Mouse (Mus musculus) heart, embryonic 10.5 days (tissue): ENCODE measurements around the gene Secisbp2. TPM values are rescaled to one million over a fixed set of nuclear protein-coding genes. Genes with fewer than 3 reads are reported as not detected.

Experiments used
- DNase-seq: peaks from one replicate; pipeline ENCODE4 v3.0.0-alpha.2; 2017; ENCODE audit warnings: low spot score
- H3K27ac ChIP-seq: fragments of 300-500 bp; sonication (generic); 2 replicates; pipeline ENCODE4 v1.5.1; 2016; ENCODE audit warnings: mild to moderate bottlenecking
- H3K27me3 ChIP-seq: fragments of 300-500 bp; sonication (generic); 2 replicates; pipeline ENCODE4 v1.6.1; 2016; ENCODE audit warnings: mild to moderate bottlenecking; ENCODE audit not compliant: poor library complexity, insufficient read depth, severe bottlenecking
- H3K36me3 ChIP-seq: fragments of 300-500 bp; sonication (generic); 2 replicates; pipeline ENCODE4 v1.6.1; 2016; ENCODE audit warnings: mild to moderate bottlenecking, moderate library complexity
- H3K4me1 ChIP-seq: fragments of 300-500 bp; sonication (generic); 2 replicates; pipeline ENCODE4 v1.6.1; 2016; ENCODE audit warnings: mild to moderate bottlenecking
- H3K4me3 ChIP-seq: fragments of 300-500 bp; sonication (generic); 2 replicates; pipeline ENCODE4 v1.5.1; 2016; ENCODE audit warnings: mild to moderate bottlenecking, moderate library complexity
- H3K9me3 ChIP-seq: fragments of 300-500 bp; sonication (generic); 2 replicates; pipeline ENCODE4 v1.6.1; 2016; ENCODE audit warnings: mild to moderate bottlenecking, moderate library complexity
- WGBS: fragments of 180-500 bp; shearing (Covaris S2); methylation state at CpG from one replicate; pipeline ENCODE4 v1.1.7; 2016; 5-methylcytosine and 5-hydroxymethylcytosine counted together
- polyA plus RNA-seq: library from polyadenylated mRNA; unstranded; fragments of >200 nt; fragmentation: Nextera tagmentation; extraction: Ambion mirVana; gene quantifications from 2 replicates; pipeline ENCODE4 v1.2.1, GENCODE M21; 2016

The Secisbp2 gene
- polyA plus RNA-seq, 1 experiment from 2014 or later, result 32.1 TPM

- H3K9me3 ChIP-seq, result no peaks in the 10 kb centered on the region
- 80% methylated on average over 7 of the region's 7 CpGs for WGBS
- DNase-seq, result no peak
Observed at GRCm38 (mm10) chr13:51677630-51678185, 26.2 kb downstream of the Secisbp2 start.

GRCm38 (mm10) chr13:51678687-51679086, 27.2 kb downstream of the Secisbp2 start:
- Histone ChIP-seq H3K36me3 (peaks cover 99% of the 10 kb centered on the region), H3K27me3 (no peaks in the 10 kb centered on the region), H3K27ac (no peak overlapping the region), H3K9me3 (no peaks in the 10 kb centered on the region), H3K4me3 (no peak overlapping the region), H3K4me1 (no peaks in the 10 kb centered on the region)
- DNase-seq, result no peak
- WGBS, result 94% methylated on average over 6 of the region's 6 CpGs

More at GRCm38 (mm10) chr13:51677630-51678185, 26.2 kb downstream of the Secisbp2 start:
- Histone ChIP-seq H3K4me3 (no peak overlapping the region), H3K4me1 (no peaks in the 10 kb centered on the region), H3K27ac (no peak overlapping the region), H3K27me3 (no peaks in the 10 kb centered on the region), H3K36me3 (peaks cover 99% of the 10 kb centered on the region)

- peaks cover 98% of the 10 kb centered on the region for H3K36me3 ChIP-seq
- H3K4me3 ChIP-seq, result no peak overlapping the region
- H3K4me1 ChIP-seq, result no peaks in the 10 kb centered on the region
- H3K27ac ChIP-seq, result no peak overlapping the region
- WGBS, result 49% methylated on average over 4 of the region's 4 CpGs
- H3K9me3 ChIP-seq, result no peaks in the 10 kb centered on the region
- H3K27me3 ChIP-seq, result no peaks in the 10 kb centered on the region
- DNase-seq, result no peak
Observed at GRCm38 (mm10) chr13:51679332-51679731, 27.8 kb downstream of the Secisbp2 start.

GRCm38 (mm10) chr13:51681076-51681475, 29.6 kb downstream of the Secisbp2 start:
- Histone ChIP-seq H3K4me1 (no peaks in the 10 kb centered on the region), H3K4me3 (no peak overlapping the region), H3K27me3 (no peaks in the 10 kb centered on the region), H3K27ac (no peak overlapping the region), H3K36me3 (peaks cover 98% of the 10 kb centered on the region), H3K9me3 (no peaks in the 10 kb centered on the region)
- no peak for DNase-seq
- WGBS, result 77% methylated on average over 5 of the region's 5 CpGs

GRCm38 (mm10) chr13:51681634-51682033, 30.1 kb downstream of the Secisbp2 start:
- H3K36me3 ChIP-seq, result peaks cover 98% of the 10 kb centered on the region
- WGBS, result 93% methylated on average over 8 of the region's 8 CpGs
- no peaks in the 10 kb centered on the region for H3K4me1 ChIP-seq
- no peaks in the 10 kb centered on the region for H3K27me3 ChIP-seq
- no peaks in the 10 kb centered on the region for H3K9me3 ChIP-seq
- H3K27ac ChIP-seq, result no peak overlapping the region
- no peak overlapping the region for H3K4me3 ChIP-seq
- no peak for DNase-seq

GRCm38 (mm10) chr13:51685290-51685966, 33.9 kb downstream of the Secisbp2 start:
- 73% methylated on average over 7 of the region's 7 CpGs for WGBS
- DNase-seq, result no peak
- Histone ChIP-seq H3K4me1 (0 out of 2 replicates have a peak, but pooled peaks cover 3% of the 10 kb centered on the region), H3K27ac (no peak overlapping the region), H3K4me3 (no peak overlapping the region), H3K9me3 (no peaks in the 10 kb centered on the region), H3K36me3 (peaks cover 85% of the 10 kb centered on the region), H3K27me3 (no peaks in the 10 kb centered on the region)

- Histone ChIP-seq H3K27ac (no peak overlapping the region), H3K9me3 (no peaks in the 10 kb centered on the region), H3K27me3 (no peaks in the 10 kb centered on the region), H3K36me3 (peaks cover 76% of the 10 kb centered on the region), H3K4me3 (no peak overlapping the region), H3K4me1 (0 out of 2 replicates have a peak, but pooled peaks cover 3% of the 10 kb centered on the region)
- DNase-seq, result no peak
- 95% methylated on average over 5 of the region's 5 CpGs for WGBS
Observed at GRCm38 (mm10) chr13:51686966-51687365, 35.5 kb downstream of the Secisbp2 start.

GRCm38 (mm10) chr13:51688688-51689087, 37.2 kb downstream of the Secisbp2 start:
- Histone ChIP-seq H3K27me3 (no peaks in the 10 kb centered on the region), H3K4me1 (0 out of 2 replicates have a peak, but pooled peaks cover 3% of the 10 kb centered on the region), H3K27ac (no peak overlapping the region), H3K9me3 (no peaks in the 10 kb centered on the region), H3K4me3 (no peak overlapping the region), H3K36me3 (peaks cover 59% of the 10 kb centered on the region)
- DNase-seq, result no peak
- WGBS, result 69% methylated on average over 3 of the region's 3 CpGs

- H3K27ac ChIP-seq, result no peak overlapping the region
- peaks cover 6% of the 10 kb centered on the region; the same call in 1 of the 2 replicates for H3K36me3 ChIP-seq
- H3K9me3 ChIP-seq, result no peaks in the 10 kb centered on the region
- no peaks in the 10 kb centered on the region for H3K27me3 ChIP-seq
- H3K4me1 ChIP-seq, result peaks cover 16% of the 10 kb centered on the region; the same call in 1 of the 2 replicates
- no peak for DNase-seq
- H3K4me3 ChIP-seq, result no peak overlapping the region
Observed at GRCm38 (mm10) chr13:51696481-51696880, 45.0 kb downstream of the Secisbp2 start.

- Histone ChIP-seq H3K27ac (peak overlapping the region; percentile 57; the same call in 1 of the 2 replicates), H3K4me1 (peaks cover 16% of the 10 kb centered on the region; the same call in 1 of the 2 replicates), H3K27me3 (no peaks in the 10 kb centered on the region), H3K4me3 (no peak overlapping the region), H3K9me3 (no peaks in the 10 kb centered on the region), H3K36me3 (peaks cover 8% of the 10 kb centered on the region; the same call in 1 of the 2 replicates)
- WGBS, result 74% methylated on average over 6 of the region's 6 CpGs
- no peak for DNase-seq
Observed at GRCm38 (mm10) chr13:51697455-51697854, 46.0 kb downstream of the Secisbp2 start.

GRCm38 (mm10) chr13:51697897-51698296, 46.4 kb downstream of the Secisbp2 start:
- Histone ChIP-seq H3K27me3 (no peaks in the 10 kb centered on the region), H3K36me3 (peaks cover 12% of the 10 kb centered on the region; the same call in 1 of the 2 replicates), H3K4me3 (no peak overlapping the region), H3K9me3 (no peaks in the 10 kb centered on the region), H3K27ac (peak overlapping the region; percentile 57; the same call in 1 of the 2 replicates), H3K4me1 (peaks cover 16% of the 10 kb centered on the region; the same call in 1 of the 2 replicates)
- DNase-seq, result no peak
- 58% methylated on average over 4 of the region's 4 CpGs for WGBS

GRCm38 (mm10) chr13:51698318-51698717, 46.8 kb downstream of the Secisbp2 start:
- Histone ChIP-seq H3K36me3 (peaks cover 16% of the 10 kb centered on the region; the same call in 1 of the 2 replicates), H3K4me3 (no peak overlapping the region), H3K27ac (0 out of 2 replicates have a peak overlapping the region, but pooled peaks have one; percentile 57), H3K27me3 (no peaks in the 10 kb centered on the region), H3K9me3 (no peaks in the 10 kb centered on the region), H3K4me1 (peaks cover 16% of the 10 kb centered on the region; the same call in 1 of the 2 replicates)
- 47% methylated on average over 3 of the region's 3 CpGs for WGBS
- no peak for DNase-seq

GRCm38 (mm10) chr13:51703893-51704292, 52.4 kb downstream of the Secisbp2 start:
- Histone ChIP-seq H3K36me3 (peaks cover 21% of the 10 kb centered on the region; the same call in 1 of the 2 replicates), H3K27me3 (no peaks in the 10 kb centered on the region), H3K9me3 (no peaks in the 10 kb centered on the region), H3K4me1 (peaks cover 28% of the 10 kb centered on the region), H3K4me3 (no peak overlapping the region), H3K27ac (no peak overlapping the region)
- no peak for DNase-seq
- WGBS, result 82% methylated on average over 5 of the region's 5 CpGs
